Mouse (Mus musculus) CH12.LX (cell line): ENCODE measurements around the gene Akt3. TPM values are rescaled to one million over a fixed set of nuclear protein-coding genes. Genes with fewer than 3 reads are reported as not detected.

ENCODE experiments used
- DNase-seq: peaks from one replicate; pipeline ENCODE4 v3.0.0-alpha.2; 2013; ENCODE audit errors: extremely low read depth
- H3K27ac ChIP-seq: 2 replicates; pipeline ENCODE4 v1.5.1; 2012; ENCODE audit warnings: low read depth, mild to moderate bottlenecking, control low read depth, moderate library complexity; ENCODE audit not compliant: insufficient read depth
- H3K27me3 ChIP-seq: replicated peaks from 2 replicates; pipeline ENCODE3; 2012; ENCODE audit warnings: inconsistent platforms
- H3K36me3 ChIP-seq, 2 experiments: replicated peaks in 1 of 2; 2 replicates each; pipeline versions ENCODE3 to v1.6.1; 2012; ENCODE audit warnings: inconsistent platforms in 1 of 2, low read length in 1 of 2, mild to moderate bottlenecking in 1 of 2, mixed read lengths in 1 of 2, moderate library complexity in 1 of 2; ENCODE audit not compliant: control insufficient read depth in 1 of 2, insufficient read depth in 1 of 2
- H3K4me1 ChIP-seq, 2 experiments: 2 replicates each; pipeline ENCODE4 v1.6.1; 2012; ENCODE audit warnings: inconsistent platforms in 1 of 2, moderate library complexity in 1 of 2; ENCODE audit not compliant: insufficient read depth in 2 of 2, control insufficient read depth in 1 of 2
- H3K4me2 ChIP-seq: 2 replicates; pipeline ENCODE4 v1.6.1; 2012; ENCODE audit warnings: low read depth, mild to moderate bottlenecking, control low read depth; ENCODE audit not compliant: poor library complexity, insufficient read depth, severe bottlenecking
- H3K4me3 ChIP-seq, 3 experiments: fragments of 150-350 bp in 1 of 3; sonication (generic) in 1 of 3; replicated peaks in 1 of 3; 2 replicates each; pipeline versions ENCODE3 to v1.5.1; 2011 to 2012; ENCODE audit warnings: low read depth in 2 of 3, low read length in 2 of 3, mild to moderate bottlenecking in 2 of 3, moderate library complexity in 2 of 3, control low read depth in 1 of 3, improper control_type of control experiment in 1 of 3, inconsistent platforms in 1 of 3, mixed read lengths in 1 of 3; ENCODE audit not compliant: poor library complexity in 1 of 3
- H3K79me2 ChIP-seq: replicated peaks from 2 replicates; pipeline ENCODE4 v1.6.1; 2012; ENCODE audit warnings: mild to moderate bottlenecking, moderate library complexity; ENCODE audit not compliant: control insufficient read depth, poor library complexity, insufficient read depth, severe bottlenecking; ENCODE audit errors: extremely low read depth
- H3K9ac ChIP-seq: 2 replicates; pipeline ENCODE4 v1.6.1; 2012; ENCODE audit warnings: low read depth, mild to moderate bottlenecking, control low read depth, moderate library complexity; ENCODE audit not compliant: insufficient read depth
- H3K9me3 ChIP-seq: replicated peaks from 2 replicates; pipeline ENCODE3; 2012; ENCODE audit warnings: low read length, inconsistent platforms, mixed read lengths
- CHD1 ChIP-seq: IDR thresholded peaks from 2 replicates; pipeline ENCODE4 v1.6.1; 2012; ENCODE audit warnings: low read depth, low read length, improper control_type of control experiment, inconsistent platforms
- CHD2 ChIP-seq: IDR thresholded peaks from 2 replicates; pipeline ENCODE4 v1.6.1; 2011; ENCODE audit warnings: low read length, improper control_type of control experiment
- CTCF ChIP-seq, 2 experiments: IDR thresholded peaks in 1 of 2; conservative IDR thresholded peaks in 1 of 2; 2 replicates each; pipeline ENCODE4 v1.5.1; 2011 to 2012; ENCODE audit warnings: low read depth in 2 of 2, low read length in 2 of 2, improper control_type of control experiment in 1 of 2, inconsistent platforms in 1 of 2, mild to moderate bottlenecking in 1 of 2, moderate library complexity in 1 of 2
- E2F4 ChIP-seq: IDR thresholded peaks from 2 replicates; pipeline ENCODE4 v1.6.1; 2011; ENCODE audit warnings: low read depth, low read length, improper control_type of control experiment; ENCODE audit not compliant: insufficient replicate concordance
- ELF1 ChIP-seq: IDR thresholded peaks from 2 replicates; pipeline ENCODE4 v1.6.1; 2014; ENCODE audit warnings: low read depth, mild to moderate bottlenecking, inconsistent platforms, low read length, improper control_type of control experiment
- EP300 ChIP-seq: IDR thresholded peaks from 2 replicates; pipeline ENCODE4 v1.6.1; 2011; ENCODE audit warnings: low read length, improper control_type of control experiment
- ETS1 ChIP-seq: conservative IDR thresholded peaks from 2 replicates; pipeline ENCODE4 v1.6.1; 2012; ENCODE audit warnings: low read depth, mild to moderate bottlenecking, inconsistent platforms, low read length, improper control_type of control experiment, moderate library complexity
- GABPA ChIP-seq: IDR thresholded peaks from 2 replicates; pipeline ENCODE4 v1.6.1; 2012; ENCODE audit warnings: low read depth, low read length, improper control_type of control experiment, inconsistent platforms; ENCODE audit not compliant: insufficient replicate concordance
- HCFC1 ChIP-seq: IDR thresholded peaks from 2 replicates; pipeline ENCODE4 v1.6.1; 2012; ENCODE audit warnings: low read depth, mild to moderate bottlenecking, inconsistent platforms, low read length, improper control_type of control experiment
- IRF4 ChIP-seq: IDR thresholded peaks from 2 replicates; pipeline ENCODE4 v1.6.1; 2014; ENCODE audit warnings: low read depth, mild to moderate bottlenecking, inconsistent platforms, low read length, improper control_type of control experiment
- JUND ChIP-seq: conservative IDR thresholded peaks from 2 replicates; pipeline ENCODE4 v1.6.1; 2011; ENCODE audit warnings: low read depth, low read length, improper control_type of control experiment
- KAT2A ChIP-seq: IDR thresholded peaks from 2 replicates; pipeline ENCODE4 v1.6.1; 2012; ENCODE audit warnings: low read length, improper control_type of control experiment, inconsistent platforms; ENCODE audit not compliant: insufficient replicate concordance
- MAX ChIP-seq: IDR thresholded peaks from 2 replicates; pipeline ENCODE4 v1.6.1; 2011; ENCODE audit warnings: low read length, improper control_type of control experiment
- MAZ ChIP-seq: IDR thresholded peaks from 2 replicates; pipeline ENCODE4 v1.6.1; 2012; ENCODE audit warnings: low read depth, mild to moderate bottlenecking, inconsistent platforms, low read length, improper control_type of control experiment, moderate library complexity
- MEF2A ChIP-seq: IDR thresholded peaks from 2 replicates; pipeline ENCODE4 v1.6.1; 2014; ENCODE audit warnings: low read depth, mild to moderate bottlenecking, inconsistent platforms, low read length, improper control_type of control experiment, borderline replicate concordance
- MXI1 ChIP-seq: IDR thresholded peaks from 2 replicates; pipeline ENCODE4 v1.6.1; 2011; ENCODE audit warnings: mild to moderate bottlenecking, low read depth, low read length, improper control_type of control experiment
- MYC ChIP-seq: IDR thresholded peaks from 2 replicates; pipeline ENCODE4 v1.6.1; 2011; ENCODE audit warnings: low read depth, mild to moderate bottlenecking, improper control_type of control experiment, low read length
- NELFE ChIP-seq: IDR thresholded peaks from 2 replicates; pipeline ENCODE4 v1.6.1; 2011; ENCODE audit warnings: low read depth, low read length, improper control_type of control experiment
- PAX5 ChIP-seq: IDR thresholded peaks from 2 replicates; pipeline ENCODE4 v1.6.1; 2012; ENCODE audit warnings: low read length, inconsistent platforms, mixed read lengths
- POLR2A ChIP-seq: IDR thresholded peaks from 2 replicates; pipeline ENCODE4 v1.6.1; 2011; ENCODE audit warnings: low read depth, mild to moderate bottlenecking, improper control_type of control experiment, low read length
- POLR2AphosphoS2 ChIP-seq: IDR thresholded peaks from 2 replicates; pipeline ENCODE4 v1.6.1; 2011; ENCODE audit warnings: low read depth, low read length, improper control_type of control experiment
- RCOR1 ChIP-seq: conservative IDR thresholded peaks from 2 replicates; pipeline ENCODE4 v1.6.1; 2012; ENCODE audit warnings: low read depth, mild to moderate bottlenecking, inconsistent platforms, low read length, improper control_type of control experiment
- TBP ChIP-seq: conservative IDR thresholded peaks from 2 replicates; pipeline ENCODE4 v1.6.1; 2011; ENCODE audit warnings: low read depth, low read length, improper control_type of control experiment
- TCF12 ChIP-seq: IDR thresholded peaks from 2 replicates; pipeline ENCODE4 v1.6.1; 2014; ENCODE audit warnings: low read depth, mild to moderate bottlenecking, inconsistent platforms, low read length, improper control_type of control experiment
- UBTF ChIP-seq: IDR thresholded peaks from 2 replicates; pipeline ENCODE4 v1.6.1; 2012; ENCODE audit warnings: low read depth, mild to moderate bottlenecking, inconsistent platforms, low read length, improper control_type of control experiment, moderate library complexity
- ZC3H11A ChIP-seq: IDR thresholded peaks from 2 replicates; pipeline ENCODE4 v1.6.1; 2012; ENCODE audit warnings: low read depth, mild to moderate bottlenecking, inconsistent platforms, low read length, improper control_type of control experiment
- ZKSCAN1 ChIP-seq: IDR thresholded peaks from 2 replicates; pipeline ENCODE4 v1.6.1; 2012; ENCODE audit warnings: low read depth, inconsistent platforms, low read length, improper control_type of control experiment, borderline replicate concordance
- ZNF384 ChIP-seq: IDR thresholded peaks from 2 replicates; pipeline ENCODE4 v1.6.1; 2012; ENCODE audit warnings: low read depth, low read length, improper control_type of control experiment, inconsistent platforms
- dilution Hi-C: fragments of 300-500 bp; cut with MboI; formaldehyde crosslinking; loops from 2 replicates; pipeline ENCODE4 v1.14.3; 2020; ENCODE audit warnings: low sequenced_read_pairs; ENCODE audit not compliant: extremely low pct_unique_long_range_greater_than_20kb, extremely low pct_ligation_motif_present
- in situ Hi-C: fragments of 300-500 bp; cut with MboI; formaldehyde crosslinking; loops from 3 replicates; pipeline ENCODE4 v1.14.3; 2019; ENCODE audit warnings: low sequenced_read_pairs, low pct_ligation_motif_present, low pct_unique_long_range_greater_than_20kb, mixed read lengths
- polyA plus RNA-seq: library from polyadenylated mRNA; unstranded; fragments of >175 nt; gene quantifications from 2 replicates; pipeline ENCODE4 v1.2.1, GENCODE M21; 2012; ENCODE audit warnings: low read depth; ENCODE audit not compliant: insufficient read length
- total RNA-seq, 2 experiments: library from RNA; depleted of rRNA; stranded (reverse); fragments of 300-350 nt in 1 of 2; fragments of >200 nt in 1 of 2; gene quantifications; 2 replicates each; pipeline ENCODE4 v1.2.3; 2012 to 2014

Gene Akt3
- total and polyA plus RNA-seq, 3 experiments, result 0.34 to 1.3 (median 0.82) TPM

DNA sequence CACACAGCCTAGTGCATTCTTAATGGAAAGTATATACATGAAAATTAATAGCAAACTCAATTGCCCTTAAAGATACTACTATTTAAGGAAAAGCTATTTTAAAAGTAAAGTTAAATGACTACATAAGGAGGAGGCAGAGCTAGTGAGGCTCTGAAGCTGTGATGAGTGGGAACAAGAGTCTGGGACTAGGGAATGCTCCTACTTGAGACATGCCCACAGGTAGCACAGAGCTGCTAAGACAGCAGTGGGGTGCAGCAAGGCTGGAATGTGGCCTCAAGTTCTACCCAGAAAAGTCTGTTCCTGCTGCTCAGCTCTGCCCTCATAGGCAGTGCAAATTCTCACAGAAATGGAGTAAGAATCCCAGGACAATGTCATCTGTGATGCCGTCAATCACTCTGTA, 226.8 kb downstream of the Akt3 start:
- in situ Hi-C loops (no loop called here), dilution Hi-C loops (no loop called here)
- H3K4me3 ChIP-seq, result no peak overlapping the region
- no peaks in the 10 kb centered on the region for H3K79me2 ChIP-seq
- no peaks in the 10 kb centered on the region for H3K4me1 ChIP-seq
- H3K4me2 ChIP-seq, result no peak overlapping the region
- no peaks in the 10 kb centered on the region for H3K36me3 ChIP-seq
- no peaks in the 10 kb centered on the region for H3K9me3 ChIP-seq
- TF ChIP-seq ZC3H11A (no peak), TCF12 (no peak), MXI1 (no peak), NELFE (no peak), KAT2A (no peak), HCFC1 (no peak), RCOR1 (no peak), GABPA (no peak), PAX5 (no peak), UBTF (no peak), MAZ (no peak), EP300 (no peak), E2F4 (no peak), JUND (no peak), IRF4 (no peak), ZKSCAN1 (no peak), POLR2A (no peak), CHD2 (no peak), ETS1 (no peak)
- no peak for DNase-seq
- no peaks in the 10 kb centered on the region for H3K27me3 ChIP-seq
- no peak overlapping the region for H3K9ac ChIP-seq
- H3K27ac ChIP-seq, result no peak overlapping the region

DNA sequence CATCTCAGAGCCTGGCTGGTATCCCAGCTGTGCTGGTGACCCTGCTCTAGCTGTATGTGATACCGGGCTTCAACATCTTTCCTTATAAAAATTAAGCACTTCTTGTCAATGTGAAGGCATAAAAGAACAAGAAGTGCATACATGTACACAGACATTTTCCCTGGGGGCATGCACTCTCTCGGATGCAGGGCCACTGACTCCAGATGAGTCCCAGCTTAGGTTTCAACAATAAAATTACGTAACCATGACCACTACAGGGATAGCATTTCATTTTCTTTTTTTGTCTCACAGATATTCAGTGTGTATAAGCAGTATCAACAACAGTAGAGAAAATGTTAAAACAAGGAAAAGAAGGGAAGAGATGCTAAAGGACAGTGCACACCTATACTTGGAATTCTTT, 227.3 kb downstream of the Akt3 start:
- Histone ChIP-seq H3K9ac (no peak overlapping the region), H3K4me2 (no peak overlapping the region), H3K79me2 (no peaks in the 10 kb centered on the region), H3K27me3 (no peaks in the 10 kb centered on the region), H3K27ac (no peak overlapping the region), H3K9me3 (no peaks in the 10 kb centered on the region), H3K36me3 (no peaks in the 10 kb centered on the region), H3K4me1 (no peaks in the 10 kb centered on the region), H3K4me3 (no peak overlapping the region)
- DNase-seq, result no peak
- no peak for TF ChIP-seq TBP
- no peak for TF ChIP-seq ZKSCAN1
- TF ChIP-seq EP300, result no peak
- no peak for TF ChIP-seq ELF1
- TF ChIP-seq MXI1, result no peak
- TF ChIP-seq MEF2A, result no peak
- TF ChIP-seq MAZ, result no peak
- TF ChIP-seq KAT2A, result no peak
- TF ChIP-seq CTCF (conservative IDR thresholded peaks at IDR 0.05 in 1 of 2, IDR thresholded peaks at IDR 0.05 in 1 of 2; ENCODE audit: low read depth in 2 of 2, low read length in 2 of 2), result no peak
- no peak for TF ChIP-seq JUND
- TF ChIP-seq MAX, result no peak
- no peak for TF ChIP-seq NELFE
- no peak for TF ChIP-seq CHD2
- no peak for TF ChIP-seq E2F4
- no peak for TF ChIP-seq CHD1
- no peak for TF ChIP-seq ZNF384
- TF ChIP-seq POLR2A, result no peak
- no peak for TF ChIP-seq POLR2AphosphoS2
- TF ChIP-seq HCFC1, result no peak
- no peak for TF ChIP-seq MYC
- dilution Hi-C loops (no loop called here), in situ Hi-C loops (no loop called here)
